Mouse (Mus musculus) adrenal gland (tissue): ENCODE data around the gene Sipa1l2.

ENCODE experiments used
- intact Hi-C: fragments of 180-260 bp; cut with DNase I; formaldehyde crosslinking; loops from one replicate; pipeline ENCODE4 v1.15.1; 2025

The Sipa1l2 gene

DNA sequence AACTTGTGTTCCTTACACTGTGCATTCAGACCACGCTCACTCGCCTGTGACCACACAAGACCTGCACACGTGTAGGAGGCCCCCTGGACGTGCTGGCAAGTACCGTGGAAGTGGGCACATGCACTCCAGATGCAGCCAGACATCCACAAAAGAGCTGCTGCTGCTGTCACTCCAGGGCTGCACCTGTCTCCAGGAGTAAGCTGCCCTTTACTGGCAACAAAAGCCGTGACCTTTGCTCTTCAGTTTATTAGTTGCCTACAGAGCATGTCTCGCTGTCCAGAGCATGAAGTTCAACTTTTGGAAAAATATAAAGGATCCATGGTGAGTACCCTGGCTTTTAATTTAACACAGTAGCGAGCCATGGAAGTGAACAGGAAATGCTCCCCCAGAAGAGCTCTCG is 98.2 kb downstream of the Sipa1l2 start:
- intact Hi-C loops: no loop called here

DNA sequence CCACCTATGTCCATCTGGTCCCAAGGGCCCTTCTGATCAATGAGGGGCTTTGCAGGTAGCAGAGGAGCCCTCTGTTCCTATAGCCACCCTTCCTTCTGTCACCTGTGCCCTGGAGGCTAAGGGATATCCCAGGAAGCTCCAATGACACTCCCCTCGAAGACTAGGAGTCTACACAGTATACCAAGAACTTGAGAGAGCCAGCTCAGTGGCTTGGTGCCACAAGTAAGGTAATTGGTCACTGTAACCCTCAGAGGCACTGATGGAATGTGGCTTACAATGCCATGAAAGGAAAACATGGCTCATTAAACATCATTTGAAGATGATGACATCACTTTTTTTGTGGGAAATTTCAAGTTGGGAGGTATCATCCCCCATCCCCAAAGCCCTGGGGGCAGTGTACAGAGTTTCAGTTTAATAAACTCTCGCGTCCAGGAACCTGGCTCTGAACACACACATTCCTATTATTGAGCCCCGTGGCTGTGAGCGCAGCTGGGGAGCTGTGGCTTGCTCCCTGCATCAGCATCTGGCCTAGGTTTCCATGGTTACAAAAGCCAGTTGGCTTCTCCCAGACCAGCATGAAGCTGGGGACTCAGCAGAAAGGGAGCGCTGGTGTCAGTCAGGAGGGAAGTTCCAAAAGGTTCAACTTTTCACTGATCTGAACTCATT is 104.3 kb downstream of the Sipa1l2 start:
- intact Hi-C loops: loop anchor here (5.0 to 10.0 kb wide), 2 partner anchors 102 to 410 kb away; partner anchors contain the start of gene Sipa1l2

DNA sequence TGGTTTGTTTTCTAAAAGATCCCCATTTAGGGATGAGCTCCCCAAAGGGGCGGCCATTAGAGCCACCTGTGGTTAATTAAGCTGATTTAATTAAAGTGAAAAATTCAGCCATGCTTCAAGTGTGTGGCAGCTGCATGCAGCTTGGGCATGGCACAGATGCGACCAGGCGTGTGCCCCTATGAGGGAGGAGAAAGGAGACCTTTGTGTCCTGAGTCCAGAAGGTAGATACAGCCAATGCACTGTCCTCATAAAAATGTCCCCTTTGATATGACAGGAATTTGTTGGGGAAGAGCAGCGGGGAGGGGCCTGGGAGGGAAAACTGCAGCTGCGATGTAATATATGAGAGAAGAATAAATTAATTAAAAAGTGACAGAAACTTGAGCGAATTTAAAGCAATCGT is 106.7 kb downstream of the Sipa1l2 start:
- intact Hi-C loops: loop anchor here (10.0 kb wide), 1 partner anchor 412 kb away; no protein-coding TSS in a partner anchor

DNA sequence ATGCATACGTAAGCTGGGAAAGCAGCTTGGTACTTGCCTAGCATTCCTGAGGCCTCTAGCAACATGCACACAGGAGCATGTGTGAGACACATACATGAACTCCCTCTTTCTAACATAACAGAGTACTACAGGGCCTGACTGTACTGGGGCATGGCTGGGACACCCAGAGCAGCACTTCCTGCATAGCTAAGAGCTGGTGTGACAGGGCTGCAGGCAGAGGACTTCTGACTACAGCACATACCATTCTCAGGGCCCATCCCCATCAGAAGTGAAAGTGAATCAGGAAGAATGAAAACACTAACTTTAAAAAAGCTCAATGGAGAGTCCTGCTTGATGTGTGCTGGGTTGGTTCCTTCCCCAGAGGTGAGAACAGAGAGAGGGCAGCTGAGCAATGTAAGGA is 108.1 kb downstream of the Sipa1l2 start:
- intact Hi-C loops: loop anchor here (10.0 kb wide), 1 partner anchor 413 kb away; no protein-coding TSS in a partner anchor

DNA sequence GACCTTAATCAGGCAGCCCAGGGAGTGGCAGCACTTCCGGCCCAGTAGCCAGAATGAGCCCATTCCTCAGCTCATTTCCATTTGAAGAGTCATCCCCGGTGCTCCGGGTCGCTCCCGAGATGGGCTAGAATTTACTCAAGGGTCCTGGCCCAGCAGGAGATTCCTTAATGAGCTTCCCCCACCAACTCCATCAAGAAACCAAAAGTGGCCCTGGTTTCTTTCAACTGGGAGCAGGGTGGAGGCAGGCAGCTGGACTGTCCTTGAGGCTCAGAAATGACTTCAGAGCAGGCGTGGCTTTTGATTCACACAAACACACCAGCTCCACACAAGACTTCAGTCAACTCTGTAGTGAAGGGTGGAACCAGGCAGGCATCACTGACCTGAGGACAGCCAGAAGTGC is 109.0 kb downstream of the Sipa1l2 start:
- intact Hi-C loops: loop anchor here (10.0 kb wide), 1 partner anchor 414 kb away; no protein-coding TSS in a partner anchor

- intact Hi-C loops: no loop called here
Observed at GRCm38 (mm10) chr8:125449048-125449447, 120.6 kb downstream of the Sipa1l2 start.

DNA sequence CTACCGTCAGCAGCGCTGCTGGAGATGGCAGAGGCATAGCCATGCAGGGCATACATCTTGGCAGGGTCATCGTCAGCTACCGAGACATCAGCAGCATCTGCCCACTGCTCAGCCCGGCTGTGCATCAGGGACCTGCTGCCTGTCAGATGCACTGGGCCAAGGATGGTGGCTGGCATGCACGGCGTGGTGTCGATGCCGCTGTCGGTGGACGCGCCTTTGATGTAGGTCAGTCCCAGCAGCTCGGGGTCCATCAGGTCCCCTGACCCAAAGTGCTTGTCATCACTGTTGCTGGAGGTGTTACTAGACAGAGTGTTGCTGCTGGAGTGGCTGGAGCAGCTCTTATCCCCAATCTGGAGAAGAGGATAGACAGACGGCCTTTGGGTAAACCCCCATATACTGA is 122.1 kb downstream of the Sipa1l2 start:
- intact Hi-C loops: no loop called here

- intact Hi-C loops: no loop called here
Observed at GRCm38 (mm10) chr8:125446236-125446635, 123.4 kb downstream of the Sipa1l2 start.

DNA sequence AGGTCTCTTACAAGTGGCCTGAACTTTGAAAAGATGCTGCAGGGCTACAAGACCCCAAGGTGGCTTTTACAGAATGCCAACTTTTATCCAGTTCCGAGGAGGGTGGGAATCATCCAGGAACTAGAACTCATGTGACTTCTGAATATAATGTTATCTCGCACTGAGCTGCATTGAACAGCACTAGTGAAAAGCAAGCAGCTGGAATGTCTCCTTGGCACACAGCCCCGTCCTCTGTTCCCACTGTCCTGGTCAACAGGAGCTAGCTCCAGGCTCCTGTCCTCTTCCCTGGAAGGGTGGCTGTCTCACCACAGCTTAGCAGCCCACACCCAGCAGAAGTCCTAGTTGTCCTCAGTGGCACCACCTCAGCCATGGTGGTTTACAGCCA is 124.4 kb downstream of the Sipa1l2 start:
- intact Hi-C loops: no loop called here

DNA sequence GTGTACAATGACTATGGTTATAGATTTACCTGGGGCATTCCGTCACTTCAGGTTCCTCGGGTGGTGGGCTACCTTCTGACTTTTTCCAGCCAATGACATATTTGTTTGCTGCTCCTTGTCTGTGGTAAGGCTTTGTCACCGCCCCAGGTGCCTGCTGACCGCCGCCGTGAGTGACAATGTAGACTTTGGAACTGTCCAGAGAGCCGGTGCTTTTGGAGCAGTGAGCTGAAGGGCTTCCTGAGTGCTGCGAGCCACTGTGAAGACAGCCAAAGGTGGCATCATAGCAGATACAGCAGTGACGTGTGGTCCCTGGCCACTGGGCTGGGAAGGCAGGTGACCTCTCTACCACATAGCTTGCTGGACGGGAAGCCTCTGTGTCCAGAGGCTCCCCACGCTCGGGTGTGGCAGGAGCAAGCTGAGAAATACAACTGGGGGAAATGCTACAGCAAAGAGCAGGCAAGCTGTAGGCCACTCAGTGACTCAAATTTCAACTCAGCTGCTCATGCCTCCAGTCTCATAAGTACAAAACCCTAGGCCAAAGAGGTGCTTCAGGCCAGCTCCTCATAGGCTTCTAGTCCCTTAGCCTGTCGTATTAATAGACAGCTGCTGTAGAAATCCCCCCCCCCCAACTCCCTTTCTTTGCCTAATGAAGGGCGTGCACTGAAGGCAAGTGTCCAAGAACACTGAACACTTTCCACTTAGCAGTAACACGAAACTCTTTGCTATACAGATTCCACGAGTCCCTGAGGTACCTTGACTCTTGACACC is 125.0 kb downstream of the Sipa1l2 start:
- intact Hi-C loops: no loop called here

GRCm38 (mm10) chr8:125435320-125436100 is 134.1 kb downstream of the Sipa1l2 start:
- intact Hi-C loops: no loop called here

DNA sequence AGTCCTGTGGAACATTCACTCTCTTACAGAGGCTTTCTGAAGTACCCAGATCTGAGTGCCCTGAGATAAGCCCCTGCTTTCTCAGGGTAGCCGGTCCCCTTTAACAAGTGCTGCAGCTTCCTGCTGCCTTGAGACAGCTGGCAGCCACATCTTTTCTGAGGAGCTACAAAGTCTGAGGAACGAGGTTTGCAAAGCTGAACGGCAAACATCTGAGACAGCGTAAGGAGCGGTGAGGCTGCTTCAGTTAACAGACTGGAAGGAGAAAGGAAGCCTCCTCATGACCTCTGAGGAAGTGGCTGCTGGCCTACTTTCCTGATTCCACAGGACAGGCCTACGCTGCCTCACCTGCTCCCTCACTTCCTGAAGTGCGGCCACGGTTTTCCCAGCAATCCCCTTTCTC is 135.5 kb downstream of the Sipa1l2 start:
- intact Hi-C loops: loop anchor here (5.0 kb wide), 1 partner anchor 252 kb away; no protein-coding TSS in a partner anchor

DNA sequence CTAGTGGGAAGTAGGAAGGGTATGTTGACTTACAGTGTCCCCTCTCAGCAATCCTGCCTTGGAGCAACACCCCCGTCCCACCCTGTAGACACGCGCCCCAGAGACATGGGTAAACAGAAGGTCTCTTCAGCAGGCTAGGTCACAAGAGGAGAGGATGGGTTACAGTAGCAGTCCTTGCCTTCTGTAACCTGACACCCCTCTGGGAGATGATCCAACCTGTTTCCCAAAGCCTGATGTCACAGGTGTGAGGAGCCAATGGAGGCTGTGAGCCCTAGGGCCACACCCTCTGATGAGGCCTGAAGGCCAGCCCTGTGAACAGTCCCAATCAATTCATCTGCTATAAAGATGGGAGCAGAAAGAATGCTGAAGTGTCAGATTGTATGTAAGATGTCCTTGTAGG is 138.3 kb downstream of the Sipa1l2 start:
- intact Hi-C loops: loop anchor here (5.0 kb wide), 1 partner anchor 249 kb away; no protein-coding TSS in a partner anchor

GRCm38 (mm10) chr8:125430796-125431195 is 138.8 kb downstream of the Sipa1l2 start:
- intact Hi-C loops: loop anchor here (5.0 kb wide), 1 partner anchor 248 kb away; no protein-coding TSS in a partner anchor

- intact Hi-C loops: no loop called here
Observed at GRCm38 (mm10) chr8:125428979-125429690, 140.5 kb downstream of the Sipa1l2 start.

DNA sequence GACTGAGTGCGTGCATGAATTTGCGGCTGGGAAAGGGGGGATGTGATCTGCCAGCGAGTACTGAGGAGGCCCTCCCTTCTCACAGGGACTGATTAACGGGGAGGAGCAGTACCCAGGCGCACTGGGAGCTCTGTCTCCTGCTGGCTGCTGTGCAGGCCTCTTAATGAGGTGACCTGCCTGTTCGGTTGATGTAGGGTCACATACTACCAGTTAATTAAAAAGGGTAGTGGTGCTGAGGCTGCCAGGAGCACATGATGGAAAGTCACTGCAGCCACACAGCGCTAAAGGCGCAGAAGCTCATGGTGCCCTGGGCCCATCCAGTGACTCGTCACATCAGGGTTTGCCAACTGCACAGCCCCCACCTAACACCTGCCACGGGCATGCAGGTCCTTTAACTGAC is 145.7 kb downstream of the Sipa1l2 start:
- intact Hi-C loops: loop anchor here (5.0 kb wide), 1 partner anchor 33 kb away; no protein-coding TSS in a partner anchor

DNA sequence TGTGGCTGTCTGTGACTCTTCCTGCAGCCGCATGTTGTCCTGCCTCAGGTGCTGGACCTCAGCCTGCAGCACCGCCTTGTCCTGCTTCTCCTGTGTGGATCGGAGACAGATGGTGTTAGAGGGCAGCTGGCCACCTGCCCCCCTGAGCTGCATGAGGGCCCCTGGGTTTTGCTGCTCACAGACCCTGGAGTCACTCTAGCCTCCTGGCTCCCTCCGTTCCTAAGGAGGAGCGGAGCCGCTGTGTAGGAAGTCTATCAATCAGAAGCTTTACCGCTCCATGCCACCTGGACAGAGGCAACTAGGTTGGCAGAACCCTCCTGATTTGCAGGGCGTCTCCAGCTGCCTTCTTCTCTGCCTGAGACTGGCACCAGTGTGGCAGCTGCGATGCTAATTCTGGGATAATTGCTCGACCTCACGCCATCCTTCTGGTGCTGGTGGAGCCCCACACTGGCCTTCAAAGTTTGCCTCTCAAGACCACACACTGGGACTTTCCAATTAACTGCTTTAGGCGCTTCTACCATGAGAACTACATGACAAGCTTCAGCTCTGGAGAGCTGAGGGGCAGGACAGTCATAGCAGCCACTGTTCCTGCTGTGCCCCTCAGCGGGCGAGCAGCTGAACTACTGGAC is 150.3 kb downstream of the Sipa1l2 start:
- intact Hi-C loops: no loop called here

DNA sequence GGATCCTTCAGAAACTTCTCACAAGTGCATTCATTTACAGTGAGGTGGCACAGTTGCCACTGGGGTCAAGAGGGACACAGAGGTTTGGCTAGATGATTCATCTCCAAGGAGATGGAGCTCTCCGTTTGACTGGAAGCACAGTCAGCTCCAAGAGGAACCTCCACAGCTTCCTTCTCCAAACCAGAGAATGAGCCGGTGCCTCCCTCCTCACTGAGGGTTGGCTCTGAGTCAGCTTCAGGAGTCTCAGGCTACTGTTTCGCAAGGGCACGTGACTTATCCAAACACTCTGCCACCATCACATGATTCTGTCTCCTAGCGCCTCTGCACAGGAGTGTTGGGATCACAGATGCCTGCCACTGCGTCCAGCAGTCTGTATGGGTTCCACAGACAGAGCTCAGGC is 153.5 kb downstream of the Sipa1l2 start:
- intact Hi-C loops: no loop called here

DNA sequence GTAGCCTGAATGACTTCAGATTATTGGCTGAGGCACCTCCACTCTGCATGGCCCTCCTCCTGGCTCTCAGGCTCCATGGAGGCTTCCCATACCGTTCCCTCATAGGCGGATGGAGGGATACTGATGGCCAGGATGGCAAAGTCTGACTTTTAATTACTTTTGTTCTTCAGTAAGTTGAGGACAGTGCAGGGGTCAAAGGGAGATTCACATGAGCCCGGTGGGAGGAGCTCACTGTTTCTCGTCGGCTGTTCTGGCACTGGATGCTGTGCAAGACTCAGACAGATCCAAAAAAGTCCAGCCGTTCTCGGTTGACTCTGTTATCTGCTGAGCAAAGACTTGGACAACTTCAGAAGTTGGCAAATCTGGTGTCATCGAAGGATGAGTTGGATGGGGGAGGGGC is 155.0 kb downstream of the Sipa1l2 start:
- intact Hi-C loops: no loop called here
